Mouse (Mus musculus) embryonic facial prominence, embryonic 11.5 days (tissue): ENCODE measurements at regions not wholly inside any gene's neighbourhood (a gene's known extent, or its start where the extent isn't known, plus 50 kb on each side); places are given as distances from the start of the nearest gene placed in this dataset.

Experiments used
- ATAC-seq: fragments of 200-750 bp; cut with Nextera tagmentation; replicated peaks from 2 replicates; pipeline ENCODE4 v1.8.0; 2017; ENCODE audit warnings: low read depth; ENCODE audit not compliant: insufficient number of reproducible peaks, low FRiP score, low TSS enrichment
- DNase-seq: peaks from one replicate; pipeline ENCODE4 v3.0.0-alpha.2; 2015; ENCODE audit warnings: low spot score
- H3K27ac ChIP-seq: fragments of 300-500 bp; sonication (generic); replicated peaks from 2 replicates; pipeline ENCODE4 v1.5.1; 2014; ENCODE audit warnings: mild to moderate bottlenecking, low read depth, low read length, control low read depth
- H3K27me3 ChIP-seq: fragments of 300-500 bp; sonication (generic); 2 replicates; pipeline ENCODE4 v1.6.1; 2014; ENCODE audit warnings: mild to moderate bottlenecking, low read length, moderate library complexity, mixed read lengths; ENCODE audit not compliant: control insufficient read depth, insufficient read depth
- H3K36me3 ChIP-seq: fragments of 300-500 bp; sonication (generic); replicated peaks from 2 replicates; pipeline ENCODE4 v1.6.1; 2014; ENCODE audit warnings: low read depth, mild to moderate bottlenecking, low read length, moderate library complexity, mixed read lengths; ENCODE audit not compliant: control insufficient read depth, insufficient read depth
- H3K4me1 ChIP-seq: fragments of 300-500 bp; sonication (generic); 2 replicates; pipeline ENCODE4 v1.6.1; 2014; ENCODE audit warnings: low read length, mixed read lengths; ENCODE audit not compliant: control insufficient read depth, insufficient read depth
- H3K4me2 ChIP-seq: fragments of 300-500 bp; sonication (generic); 2 replicates; pipeline ENCODE4 v1.6.1; 2014; ENCODE audit warnings: low read depth, mild to moderate bottlenecking, control low read depth, low read length, moderate library complexity
- H3K4me3 ChIP-seq: fragments of 300-500 bp; sonication (generic); 2 replicates; pipeline ENCODE4 v1.5.1; 2014; ENCODE audit warnings: low read depth, low read length, control low read depth
- H3K9ac ChIP-seq: fragments of 300-500 bp; sonication (generic); replicated peaks from 2 replicates; pipeline ENCODE4 v1.6.1; 2014; ENCODE audit warnings: mild to moderate bottlenecking, control low read depth, low read length
- H3K9me3 ChIP-seq: fragments of 300-500 bp; sonication (generic); replicated peaks from 2 replicates; pipeline ENCODE4 v1.6.1; 2016; ENCODE audit warnings: mild to moderate bottlenecking, low read length, inconsistent platforms, mixed read lengths; ENCODE audit not compliant: control insufficient read depth
- WGBS: fragments of 180-500 bp; shearing (Covaris S2); extraction: QIAGEN DNeasy Blood & Tissue Kit; methylation state at CpG from one replicate; pipeline ENCODE4 v1.1.7; 2014; 5-methylcytosine and 5-hydroxymethylcytosine counted together

DNA sequence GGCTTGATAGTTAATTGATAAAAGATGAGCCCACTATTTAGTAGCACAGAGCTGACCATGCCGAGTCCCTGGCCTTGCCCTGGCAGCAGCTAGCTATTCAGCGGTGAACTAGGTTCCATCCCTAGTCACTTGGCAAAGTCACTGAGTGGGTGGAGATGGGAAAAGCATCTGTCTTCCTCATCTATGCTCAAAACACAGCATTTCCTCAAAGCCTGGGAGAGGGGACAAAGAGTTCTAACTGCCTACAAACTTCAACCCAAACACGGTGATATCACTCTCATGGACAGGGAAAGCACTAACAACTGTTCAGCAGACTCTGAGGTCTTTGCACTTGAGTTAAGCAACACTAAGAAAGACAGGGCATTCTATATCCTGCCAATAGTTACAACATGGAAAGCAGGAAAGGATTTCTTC lies 225.5 kb downstream of the Qk start:
- DNase-seq = no peak
- no peak overlapping the region for H3K4me2 ChIP-seq
- no peak overlapping the region for H3K9ac ChIP-seq
- no peak overlapping the region for H3K4me3 ChIP-seq
- no peaks in the 10 kb centered on the region for H3K4me1 ChIP-seq
- 66% methylated on average over 3 of the region's 3 CpGs for WGBS
- no peaks in the 10 kb centered on the region for H3K27me3 ChIP-seq
- no peaks in the 10 kb centered on the region for H3K36me3 ChIP-seq
- no peaks in the 10 kb centered on the region for H3K9me3 ChIP-seq
- no peak overlapping the region for H3K27ac ChIP-seq
- no peak for ATAC-seq

DNA sequence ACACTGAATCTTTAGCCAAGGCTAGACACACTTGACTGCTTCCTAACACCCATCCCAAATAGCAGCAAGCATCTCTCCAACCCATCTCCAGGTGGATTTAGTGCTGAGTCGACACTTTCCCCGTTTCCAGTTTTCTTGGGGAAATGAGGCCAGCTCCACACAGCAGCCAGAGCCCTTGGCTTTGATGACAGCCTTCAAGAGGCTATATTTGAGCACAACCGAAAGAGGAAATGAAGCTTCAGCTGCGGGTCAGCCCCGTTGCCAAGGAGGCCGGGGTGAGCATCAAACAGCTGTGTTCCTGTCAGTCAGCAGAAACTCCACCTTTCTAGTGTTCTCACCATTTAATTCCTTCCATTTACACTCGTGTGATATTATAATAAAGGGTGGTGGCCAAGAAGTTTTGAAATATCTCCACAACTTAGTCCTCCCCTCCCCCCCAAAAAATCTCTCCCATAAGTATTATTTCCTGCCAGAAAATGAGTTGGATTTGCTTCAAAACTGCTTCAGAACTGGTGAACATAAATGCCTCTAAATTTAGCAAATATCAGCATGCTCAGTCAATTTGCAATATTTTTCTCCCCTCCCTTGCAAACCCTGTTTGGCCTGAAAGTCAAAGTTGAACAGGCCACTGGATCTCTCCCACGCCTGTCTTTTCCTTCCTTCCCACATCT lies 226.1 kb downstream of the Qk start:
- Histone ChIP-seq H3K27me3 (no peaks in the 10 kb centered on the region), H3K27ac (no peak overlapping the region), H3K36me3 (no peaks in the 10 kb centered on the region), H3K4me2 (no peak overlapping the region), H3K9me3 (no peaks in the 10 kb centered on the region), H3K9ac (no peak overlapping the region), H3K4me1 (no peaks in the 10 kb centered on the region), H3K4me3 (no peak overlapping the region)
- DNase-seq (no peak), ATAC-seq (no peak)
- 75% methylated on average over 8 of the region's 8 CpGs for WGBS

DNA sequence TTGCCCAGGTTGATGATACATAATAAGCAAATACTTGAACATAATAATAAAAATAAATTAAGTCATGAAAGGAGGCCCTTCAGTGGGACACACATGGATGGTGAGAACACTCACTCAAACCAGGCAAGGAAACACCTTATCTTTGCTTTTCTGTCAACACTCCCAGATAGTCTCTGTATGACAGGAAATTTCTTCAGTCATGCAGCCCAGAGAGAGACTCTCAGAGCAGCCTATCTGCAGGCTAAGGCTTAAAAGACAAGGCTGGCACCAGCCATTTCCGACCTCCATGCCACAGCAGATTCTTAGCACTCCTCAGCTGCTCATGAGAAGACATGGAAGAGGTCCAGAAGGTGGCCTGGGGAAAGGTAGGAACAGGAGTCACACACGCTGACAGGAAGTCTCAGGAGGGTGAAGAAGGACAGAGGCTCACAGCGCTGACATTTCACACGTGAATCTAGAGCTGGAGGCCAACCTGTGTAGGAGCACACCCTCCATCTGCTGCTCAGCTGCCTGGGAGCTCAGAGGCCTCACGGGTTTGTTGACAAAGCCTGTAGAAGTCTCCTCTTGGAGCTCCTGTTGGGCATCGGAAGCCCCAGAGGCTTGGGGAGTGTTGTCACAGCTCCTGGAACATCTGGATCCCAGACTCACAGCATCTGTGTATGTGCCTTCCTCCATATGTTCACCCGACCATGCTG lies 232.3 kb downstream of the Qk start:
- DNase-seq (no peak), ATAC-seq (no peak)
- no peaks in the 10 kb centered on the region for H3K27me3 ChIP-seq
- H3K9ac ChIP-seq = no peak overlapping the region
- H3K9me3 ChIP-seq = no peaks in the 10 kb centered on the region
- H3K36me3 ChIP-seq = no peaks in the 10 kb centered on the region
- no peak overlapping the region for H3K27ac ChIP-seq
- WGBS = 62% methylated on average over 7 of the region's 7 CpGs
- no peak overlapping the region for H3K4me2 ChIP-seq
- no peaks in the 10 kb centered on the region for H3K4me1 ChIP-seq
- no peak overlapping the region for H3K4me3 ChIP-seq

DNA sequence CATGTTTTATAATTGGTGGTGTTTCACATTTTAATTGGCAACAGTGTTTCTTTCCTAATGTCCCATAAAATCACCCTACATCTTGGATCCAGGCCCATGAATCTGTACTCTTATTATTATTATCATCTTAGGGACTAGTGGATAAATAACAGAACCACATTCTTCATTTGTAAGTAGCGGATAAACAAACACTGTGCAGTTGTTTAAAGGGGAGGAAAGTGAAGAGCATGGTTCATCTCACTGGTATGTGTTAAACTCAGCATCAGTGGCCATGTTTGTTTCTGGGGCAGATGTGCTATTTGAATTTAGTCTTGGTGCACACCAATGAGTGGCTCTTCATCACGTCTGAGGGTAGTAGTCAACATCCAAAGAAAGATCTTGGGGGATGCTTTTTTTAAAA lies 233.1 kb downstream of the Qk start:
- WGBS = 79% methylated on average over 2 of the region's 2 CpGs
- H3K9me3 ChIP-seq = no peaks in the 10 kb centered on the region
- no peaks in the 10 kb centered on the region for H3K27me3 ChIP-seq
- no peak overlapping the region for H3K27ac ChIP-seq
- no peak overlapping the region for H3K4me3 ChIP-seq
- no peak for DNase-seq
- H3K4me2 ChIP-seq = no peak overlapping the region
- no peak overlapping the region for H3K9ac ChIP-seq
- H3K36me3 ChIP-seq = no peaks in the 10 kb centered on the region
- H3K4me1 ChIP-seq = no peaks in the 10 kb centered on the region
- ATAC-seq = no peak

GRCm38 (mm10) chr17:10086132-10086531 lies 233.5 kb downstream of the Qk start:
- no peak for DNase-seq
- no peaks in the 10 kb centered on the region for H3K4me1 ChIP-seq
- H3K27ac ChIP-seq = no peak overlapping the region
- H3K9me3 ChIP-seq = no peaks in the 10 kb centered on the region
- no peak overlapping the region for H3K9ac ChIP-seq
- no peak overlapping the region for H3K4me2 ChIP-seq
- H3K4me3 ChIP-seq = no peak overlapping the region
- no peaks in the 10 kb centered on the region for H3K36me3 ChIP-seq
- H3K27me3 ChIP-seq = no peaks in the 10 kb centered on the region
- 71% methylated on average over 2 of the region's 2 CpGs for WGBS
- no peak for ATAC-seq

DNA sequence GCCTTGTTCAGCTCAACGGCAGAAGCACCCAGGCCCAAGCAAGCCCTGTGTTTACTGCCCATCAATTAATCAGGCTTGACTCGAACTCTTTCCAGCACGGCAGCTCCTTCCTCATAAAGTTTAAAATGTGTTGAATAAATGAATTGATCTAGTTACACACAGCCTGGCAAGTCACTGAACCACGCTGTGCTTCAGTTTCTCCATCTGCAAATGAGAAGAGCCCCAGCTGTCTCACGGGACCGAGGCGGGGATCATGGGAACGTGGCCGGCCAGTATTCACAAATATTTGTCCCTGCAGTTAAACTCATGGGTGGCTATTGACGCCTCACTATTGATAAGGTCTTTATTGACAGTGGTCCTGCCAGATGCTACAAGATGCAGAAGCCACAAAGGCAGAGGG lies 237.9 kb downstream of the Qk start:
- Histone ChIP-seq H3K36me3 (no peaks in the 10 kb centered on the region), H3K9ac (no peak overlapping the region), H3K4me2 (no peak overlapping the region), H3K9me3 (no peaks in the 10 kb centered on the region), H3K4me1 (no peaks in the 10 kb centered on the region), H3K27me3 (no peaks in the 10 kb centered on the region), H3K27ac (no peak overlapping the region), H3K4me3 (no peak overlapping the region)
- DNase-seq (no peak), ATAC-seq (no peak)
- WGBS = 79% methylated on average over 10 of the region's 10 CpGs

GRCm38 (mm10) chr17:10079853-10080650 lies 239.6 kb downstream of the Qk start:
- Histone ChIP-seq H3K9me3 (no peaks in the 10 kb centered on the region), H3K9ac (no peak overlapping the region), H3K4me3 (no peak overlapping the region), H3K4me2 (no peak overlapping the region), H3K27ac (0 out of 2 replicates have a peak overlapping the region, but pooled peaks have one; percentile 16), H3K36me3 (no peaks in the 10 kb centered on the region), H3K4me1 (no peaks in the 10 kb centered on the region), H3K27me3 (no peaks in the 10 kb centered on the region)
- ATAC-seq (no peak), DNase-seq (no peak)
- WGBS = 82% methylated on average over 15 of the region's 15 CpGs
